Mouse (Mus musculus) B cell, adult 2 months (primary cell): ENCODE data around the gene Asl.

Source experiments
- DNase-seq, 2 experiments: peaks; one replicate each; pipeline ENCODE4 v3.0.0; 2022

Gene Asl

GRCm38 (mm10) chr5:130002301-130003146 is 26.5 kb downstream of the Asl start, which contains the start of gene Gusb:
Gene Gusb (minus strand): TSS chr5:130003049.
- DNase-seq, result peak; percentile 73

- DNase-seq, result peak; percentile 36 to 46
Measured at GRCm38 (mm10) chr5:130001356-130001987, 27.6 kb downstream of the Asl start.

- no peak for DNase-seq
Measured at GRCm38 (mm10) chr5:130000735-130001134, 28.3 kb downstream of the Asl start.

- peak; percentile 74 to 77 for DNase-seq
Measured at GRCm38 (mm10) chr5:129999097-129999496, 29.9 kb downstream of the Asl start.

GRCm38 (mm10) chr5:129997700-129998099 is 31.3 kb downstream of the Asl start:
- DNase-seq, result no peak

GRCm38 (mm10) chr5:129994989-129995388 is 34.1 kb downstream of the Asl start:
- no peak for DNase-seq

- DNase-seq, result no peak
Measured at GRCm38 (mm10) chr5:129993374-129993773, 35.7 kb downstream of the Asl start.

- DNase-seq, result no peak
Measured at GRCm38 (mm10) chr5:129991898-129992297, 37.1 kb downstream of the Asl start.

GRCm38 (mm10) chr5:129989376-129989775 is 39.7 kb downstream of the Asl start:
- DNase-seq, result no peak

GRCm38 (mm10) chr5:129980216-129980615 is 48.8 kb downstream of the Asl start:
- DNase-seq, result no peak

GRCm38 (mm10) chr5:129978608-129979007 is 50.4 kb downstream of the Asl start:
- no peak for DNase-seq

GRCm38 (mm10) chr5:129977768-129978167 is 51.3 kb downstream of the Asl start:
- DNase-seq, result no peak

- DNase-seq, result no peak
Measured at GRCm38 (mm10) chr5:129974866-129975311, 54.2 kb downstream of the Asl start.

- no peak for DNase-seq
Measured at GRCm38 (mm10) chr5:129974354-129974753, 54.7 kb downstream of the Asl start.

GRCm38 (mm10) chr5:129971491-129971890 is 57.6 kb downstream of the Asl start:
- DNase-seq, result no peak

GRCm38 (mm10) chr5:129968417-129968816 is 60.6 kb downstream of the Asl start:
- DNase-seq, result no peak

GRCm38 (mm10) chr5:129966448-129966847 is 62.6 kb downstream of the Asl start:
- no peak for DNase-seq

- DNase-seq, result no peak
Measured at GRCm38 (mm10) chr5:129963224-129963623, 65.8 kb downstream of the Asl start.
